Mouse (Mus musculus): Measurements from ENCODE around the gene Msl2. TPM values are rescaled to one million over a fixed set of nuclear protein-coding genes. Genes with fewer than 3 reads are reported as not detected.

Gene Msl2
- polyA plus RNA-seq, 1 experiment from 2014 or later: 3.8 TPM

GRCm38 (mm10) chr9:101110013-101110412 is 36.1 kb downstream of the Msl2 start:
- no peak for DNase-seq (ENCODE audit: low spot score)
- WGBS: 68% methylated on average over 3 of the region's 3 CpGs
- Histone ChIP-seq H3K4me1 (no peaks in the 10 kb centered on the region), H3K36me3 (peaks cover 22% of the 10 kb centered on the region), H3K9me3 (replicated peaks) (no peaks in the 10 kb centered on the region), H3K27me3 (ENCODE audit: low read depth, poor library complexity, severe bottlenecking) (no peaks in the 10 kb centered on the region), H3K27ac (replicated peaks) (no peak overlapping the region), H3K4me3 (no peak overlapping the region)

- H3K27me3 ChIP-seq (ENCODE audit: low read depth, poor library complexity, severe bottlenecking): no peaks in the 10 kb centered on the region
- 89% methylated on average over 4 of the region's 4 CpGs for WGBS
- DNase-seq (ENCODE audit: low spot score): no peak
- no peaks in the 10 kb centered on the region for H3K4me1 ChIP-seq
- peaks cover 9% of the 10 kb centered on the region; the same call in 1 of the 2 replicates for H3K36me3 ChIP-seq
- no peak overlapping the region for H3K27ac ChIP-seq (replicated peaks)
- no peak overlapping the region for H3K4me3 ChIP-seq
- no peaks in the 10 kb centered on the region for H3K9me3 ChIP-seq (replicated peaks)
Measured at GRCm38 (mm10) chr9:101113317-101113716, 39.4 kb downstream of the Msl2 start.

- Histone ChIP-seq H3K9me3 (replicated peaks) (no peaks in the 10 kb centered on the region), H3K36me3 (peaks cover 9% of the 10 kb centered on the region; the same call in 1 of the 2 replicates), H3K27me3 (ENCODE audit: low read depth, poor library complexity, severe bottlenecking) (no peaks in the 10 kb centered on the region), H3K4me1 (no peaks in the 10 kb centered on the region), H3K4me3 (no peak overlapping the region), H3K27ac (replicated peaks) (no peak overlapping the region)
- DNase-seq (ENCODE audit: low spot score): no peak
- 83% methylated on average over 8 of the region's 8 CpGs for WGBS
Measured at GRCm38 (mm10) chr9:101114182-101114884, 40.4 kb downstream of the Msl2 start.

GRCm38 (mm10) chr9:101143635-101144034 is 69.7 kb downstream of the Msl2 start:
- H3K27ac ChIP-seq (replicated peaks): no peak overlapping the region
- H3K9me3 ChIP-seq (replicated peaks): peaks cover 8% of the 10 kb centered on the region
- H3K36me3 ChIP-seq: peaks cover 21% of the 10 kb centered on the region
- 94% methylated on average over 4 of the region's 4 CpGs for WGBS
- H3K4me1 ChIP-seq: no peaks in the 10 kb centered on the region
- DNase-seq (ENCODE audit: low spot score): no peak
- no peaks in the 10 kb centered on the region for H3K27me3 ChIP-seq (ENCODE audit: low read depth, poor library complexity, severe bottlenecking)
- H3K4me3 ChIP-seq: no peak overlapping the region

- 82% methylated on average over 5 of the region's 5 CpGs for WGBS
- Histone ChIP-seq H3K9me3 (replicated peaks) (no peaks in the 10 kb centered on the region), H3K4me1 (no peaks in the 10 kb centered on the region), H3K27me3 (ENCODE audit: low read depth, poor library complexity, severe bottlenecking) (no peaks in the 10 kb centered on the region), H3K36me3 (peaks cover 3% of the 10 kb centered on the region; the same call in 1 of the 2 replicates), H3K27ac (replicated peaks) (no peak overlapping the region), H3K4me3 (no peak overlapping the region)
- no peak for DNase-seq (ENCODE audit: low spot score)
Measured at GRCm38 (mm10) chr9:101152872-101153271, 79.0 kb downstream of the Msl2 start.

Other genes starting within 250 kb of the Msl2 start
- gene Pccb, start 39.2 kb upstream of the Msl2 start, polyA plus RNA-seq (2016; fragmentation: Nextera tagmentation; extraction: Ambion mirVana): 14.2 and 15.7 TPM in 2 replicates
- gene Ppp2r3a, start 177.7 kb downstream of the Msl2 start, polyA plus RNA-seq (2016; fragmentation: Nextera tagmentation; extraction: Ambion mirVana): 8.0 and 9.1 TPM in 2 replicates